Mouse (Mus musculus) cortical plate, adult 2 months (tissue): ENCODE measurements around the gene Olfr467. TPM values are rescaled to one million over a fixed set of nuclear protein-coding genes. Genes with fewer than 3 reads are reported as not detected.
"Not testable (repeated sequence)": the region's sequence is repeated elsewhere in the genome, so short reads cannot be mapped to it uniquely, and the experiment has no call there.

Experiments used
- H3K27ac ChIP-seq: fragments of 200-500 bp; 2 replicates; pipeline ENCODE4 v1.5.1; 2012; ENCODE audit warnings: low read length, control low read depth, inconsistent platforms; ENCODE audit not compliant: insufficient read depth
- H3K4me1 ChIP-seq: fragments of 200-500 bp; 2 replicates; pipeline ENCODE4 v1.6.1; 2011; ENCODE audit warnings: low read length; ENCODE audit not compliant: control insufficient read depth, insufficient read depth
- H3K4me3 ChIP-seq: fragments of 200-500 bp; 2 replicates; pipeline ENCODE4 v1.5.1; 2011; ENCODE audit warnings: mild to moderate bottlenecking, low read length, control low read depth; ENCODE audit not compliant: insufficient read depth
- CTCF ChIP-seq: fragments of 200-500 bp; IDR thresholded peaks from 2 replicates; pipeline ENCODE4 v1.5.1; 2011; ENCODE audit warnings: mild to moderate bottlenecking, control low read depth, low read length; ENCODE audit not compliant: insufficient read depth; ENCODE audit errors: extremely low read depth
- POLR2A ChIP-seq: fragments of 200-500 bp; IDR thresholded peaks from 2 replicates; pipeline ENCODE4 v1.6.1; 2011; ENCODE audit warnings: mild to moderate bottlenecking, low read length, control low read depth; ENCODE audit not compliant: insufficient read depth; ENCODE audit errors: extremely low read depth
- polyA plus RNA-seq: library from polyadenylated mRNA; depleted of rRNA; stranded (reverse); fragments of >200 nt; gene quantifications from 2 replicates; pipeline ENCODE4 v1.2.3, GENCODE M21; 2012; rRNA removed

Gene Olfr467
- polyA plus RNA-seq = not detected in 2 replicates

DNA sequence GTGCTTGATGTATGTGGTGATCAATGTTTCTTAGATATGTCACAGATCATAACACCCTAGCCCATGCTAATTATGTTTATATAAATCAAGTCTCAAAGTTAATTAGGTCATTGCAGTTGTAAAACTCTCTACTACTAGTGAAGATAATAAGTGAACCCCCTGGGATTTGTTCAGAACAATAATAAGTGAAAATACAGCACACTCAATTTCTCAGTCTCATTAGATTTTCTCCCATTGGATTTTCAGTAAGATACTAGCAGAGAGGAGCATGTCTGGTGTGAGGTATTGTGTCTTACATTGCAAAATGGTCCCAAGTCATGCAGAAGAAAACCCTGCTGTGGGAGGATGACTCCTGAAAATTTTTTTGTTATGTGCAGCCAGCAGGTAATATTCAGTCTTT lies at the start of gene Olfr467:
Olfr467 (plus strand) TSS at position 301 of the 400 bp plus-strand sequence.
- Histone ChIP-seq H3K4me1 (no peaks in the 10 kb centered on the region), H3K4me3 (no peak within 1 kb of the TSS), H3K27ac (no peak within 1 kb of the TSS)
- no peak for TF ChIP-seq POLR2A
- TF ChIP-seq CTCF = no peak

DNA sequence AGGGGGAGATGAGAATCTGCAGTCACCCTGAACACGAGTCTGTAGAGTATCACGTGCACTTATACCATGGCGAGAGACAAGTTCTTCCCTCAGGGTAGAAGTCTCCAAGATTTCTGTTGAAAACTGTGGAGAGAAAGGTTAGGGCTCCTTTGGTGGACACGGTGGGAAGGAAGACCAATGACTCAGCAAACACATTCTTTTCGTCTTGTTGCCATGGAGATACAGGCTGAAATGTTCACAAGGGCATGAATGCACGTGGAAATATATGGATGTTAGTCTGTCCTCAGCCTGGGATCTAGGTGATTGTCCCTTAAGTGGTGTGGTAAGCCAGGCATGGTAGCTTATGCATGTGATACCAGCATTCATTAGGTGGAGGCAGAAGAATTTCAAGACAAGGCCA lies 41.3 kb upstream of the Olfr467 start:
- no peak overlapping the region for H3K27ac ChIP-seq
- no peak for TF ChIP-seq POLR2A
- TF ChIP-seq CTCF = no peak
- H3K4me1 ChIP-seq = no peaks in the 10 kb centered on the region
- no peak overlapping the region for H3K4me3 ChIP-seq

- H3K4me1 ChIP-seq = no peaks in the 10 kb centered on the region
- TF ChIP-seq POLR2A (no peak), CTCF (no peak)
- H3K4me3 ChIP-seq = no peak overlapping the region
- H3K27ac ChIP-seq = no peak overlapping the region
Measured at GRCm38 (mm10) chr7:107778216-107778615, 33.8 kb upstream of the Olfr467 start.

- H3K4me3 ChIP-seq = no peak overlapping the region
- no peak overlapping the region for H3K27ac ChIP-seq
- no peaks in the 10 kb centered on the region for H3K4me1 ChIP-seq
- TF ChIP-seq POLR2A = no peak
- TF ChIP-seq CTCF = peak; percentile 55; the same call in 1 of the 2 replicates
Measured at GRCm38 (mm10) chr7:107779611-107780010, 32.5 kb upstream of the Olfr467 start.

- TF ChIP-seq POLR2A (no peak), CTCF (peak; percentile 56; the same call in 1 of the 2 replicates)
- no peak overlapping the region for H3K27ac ChIP-seq
- no peaks in the 10 kb centered on the region for H3K4me1 ChIP-seq
- H3K4me3 ChIP-seq = no peak overlapping the region
Measured at GRCm38 (mm10) chr7:107787977-107788620, 24.0 kb upstream of the Olfr467 start.

DNA sequence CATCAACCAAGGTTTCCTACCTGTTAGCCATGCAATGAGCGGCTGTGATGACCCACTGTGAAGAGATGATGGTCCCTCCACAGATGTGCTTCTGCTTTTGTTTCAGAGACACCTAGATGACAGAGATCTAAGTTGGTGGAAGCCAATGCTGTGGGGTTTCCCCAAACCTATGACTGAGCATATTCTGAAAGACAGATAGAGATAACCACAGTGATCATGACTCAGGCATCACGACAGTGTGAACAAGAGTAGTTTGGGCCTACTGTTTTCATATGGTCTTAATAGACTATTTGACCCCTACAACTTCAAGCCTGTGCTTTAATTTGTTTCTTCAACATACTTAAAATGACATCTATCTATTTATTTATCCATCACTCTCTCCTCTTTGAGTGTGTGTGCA lies 15.6 kb upstream of the Olfr467 start:
- no peak overlapping the region for H3K27ac ChIP-seq
- TF ChIP-seq CTCF = no peak
- TF ChIP-seq POLR2A = no peak
- no peaks in the 10 kb centered on the region for H3K4me1 ChIP-seq
- no peak overlapping the region for H3K4me3 ChIP-seq

- TF ChIP-seq CTCF (no peak), POLR2A (no peak)
- Histone ChIP-seq H3K27ac (no peak within 1 kb of the TSS), H3K4me3 (no peak within 1 kb of the TSS)
Measured at GRCm38 (mm10) chr7:107801108-107801507, 11.0 kb upstream of the Olfr467 start, which contains the start of gene Ovch2. Ovch2 (minus strand) TSS chr7:107801208.

DNA sequence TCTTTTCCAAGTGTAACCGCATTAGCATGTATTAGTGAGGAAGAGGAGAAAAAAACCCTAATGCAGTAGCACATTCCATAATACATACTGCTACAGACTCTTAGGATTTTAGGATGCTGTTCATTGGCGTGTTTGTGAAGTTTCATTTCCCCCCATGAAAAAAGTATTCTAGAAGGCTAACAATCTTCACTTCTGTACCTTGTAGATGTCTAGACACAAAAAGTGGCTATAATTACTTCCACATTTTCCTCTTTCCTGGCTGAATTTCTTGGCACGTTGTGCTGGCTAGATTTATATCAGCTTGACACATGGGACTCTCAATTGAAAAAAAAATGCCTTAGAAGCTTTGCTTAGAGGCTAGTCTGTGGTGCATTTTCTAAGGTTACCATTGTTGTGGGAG lies 9.9 kb upstream of the Olfr467 start:
- no peak overlapping the region for H3K4me3 ChIP-seq
- no peak overlapping the region for H3K27ac ChIP-seq
- TF ChIP-seq POLR2A (no peak), CTCF (no peak)
- H3K4me1 ChIP-seq = no peaks in the 10 kb centered on the region

More at GRCm38 (mm10) chr7:107801108-107801507, 11.0 kb upstream of the Olfr467 start, which contains the start of gene Ovch2:
- H3K4me1 ChIP-seq = no peaks in the 10 kb centered on the region

DNA sequence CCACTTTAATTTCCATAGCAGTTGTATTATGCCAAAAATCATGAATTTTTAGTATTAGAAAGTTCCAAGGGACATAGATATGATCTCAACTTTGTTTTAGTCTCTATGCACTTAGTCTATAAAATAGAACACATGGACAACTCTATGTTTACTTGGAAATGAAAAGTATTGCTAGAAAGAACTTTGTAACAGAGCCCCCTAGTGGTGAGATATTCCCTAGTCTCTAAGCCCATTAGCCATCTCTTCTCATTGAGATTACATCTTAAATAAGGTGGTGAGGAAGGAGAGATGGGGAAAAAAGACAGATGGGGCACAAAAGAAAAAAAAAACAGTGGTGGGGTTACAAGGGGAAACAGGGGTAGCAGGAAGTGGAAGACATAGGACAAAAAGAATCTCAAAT lies 7.4 kb downstream of the Olfr467 start:
- TF ChIP-seq CTCF = no peak
- TF ChIP-seq POLR2A = no peak
- H3K4me1 ChIP-seq = no peaks in the 10 kb centered on the region
- no peak overlapping the region for H3K4me3 ChIP-seq
- H3K27ac ChIP-seq = no peak overlapping the region

DNA sequence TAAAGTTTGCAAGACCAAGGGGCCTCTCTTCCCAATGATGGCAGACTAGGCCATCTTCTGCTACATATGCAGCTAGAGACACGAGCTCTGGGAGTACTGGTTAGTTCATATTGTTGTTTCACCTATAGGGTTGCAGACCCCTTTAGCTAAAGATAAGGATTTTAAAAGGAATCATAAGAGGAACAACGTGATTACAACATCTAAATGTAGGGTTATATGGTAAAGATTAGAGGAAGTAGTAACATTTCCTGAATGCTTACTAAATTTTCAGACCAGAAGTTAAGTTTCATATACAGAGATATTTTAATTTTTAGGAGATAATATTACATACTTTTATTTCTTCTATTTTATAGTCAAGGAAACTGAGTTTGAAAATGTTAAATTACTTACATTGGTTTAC lies 11.8 kb downstream of the Olfr467 start:
- H3K27ac ChIP-seq, H3K4me1 ChIP-seq: not testable (repeated sequence)

DNA sequence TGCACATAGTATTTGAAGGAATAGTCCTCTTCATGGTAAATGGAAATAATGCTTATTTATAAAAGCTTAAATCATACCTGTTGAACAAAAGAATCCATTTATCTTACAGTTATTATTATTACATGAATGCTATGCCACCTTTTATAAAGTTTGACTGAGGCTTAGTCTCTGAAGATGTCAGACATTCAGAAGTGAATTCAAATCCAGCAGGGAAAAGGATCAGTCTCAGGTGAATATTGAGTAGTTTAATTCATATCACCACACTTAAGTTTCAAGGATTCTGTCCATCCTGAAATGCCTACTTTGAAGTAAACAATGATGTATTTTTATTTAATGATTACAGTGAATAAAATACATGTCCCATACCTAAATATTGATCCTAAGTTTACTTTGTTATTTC lies 13.4 kb downstream of the Olfr467 start, which contains the start of gene Olfr469:
Olfr469 (minus strand) TSS at position 101 of the 400 bp plus-strand sequence.
- not testable (repeated sequence) for H3K27ac ChIP-seq, H3K4me1 ChIP-seq, H3K4me3 ChIP-seq

More for the DNA sequence above, 11.8 kb downstream of the Olfr467 start:
- not testable (repeated sequence) for H3K4me3 ChIP-seq
